Mouse (Mus musculus) neutrophil, adult 83 days (primary cell): Measurements from ENCODE around the gene Olfr318. TPM values are rescaled to one million over a fixed set of nuclear protein-coding genes. Genes with fewer than 3 reads are reported as not detected.

Experiments
- total RNA-seq, 2 experiments: library from RNA; stranded (reverse); gene quantifications; one replicate each; pipeline ENCODE4 v1.2.4; 2023

Gene Olfr318
- under 1 TPM; 0.15 TPM for total RNA-seq

GRCm38 (mm10) chr11:58723914-58724313 is at the start of gene Olfr318:
Gene Olfr318, minus strand, starts transcription at chr11:58724014.

GRCm38 (mm10) chr11:58772888-58773287 is 49.1 kb upstream of the Olfr318 start, which contains the start of gene Olfr315:
Gene Olfr315, plus strand, starts transcription at chr11:58773188.

DNA sequence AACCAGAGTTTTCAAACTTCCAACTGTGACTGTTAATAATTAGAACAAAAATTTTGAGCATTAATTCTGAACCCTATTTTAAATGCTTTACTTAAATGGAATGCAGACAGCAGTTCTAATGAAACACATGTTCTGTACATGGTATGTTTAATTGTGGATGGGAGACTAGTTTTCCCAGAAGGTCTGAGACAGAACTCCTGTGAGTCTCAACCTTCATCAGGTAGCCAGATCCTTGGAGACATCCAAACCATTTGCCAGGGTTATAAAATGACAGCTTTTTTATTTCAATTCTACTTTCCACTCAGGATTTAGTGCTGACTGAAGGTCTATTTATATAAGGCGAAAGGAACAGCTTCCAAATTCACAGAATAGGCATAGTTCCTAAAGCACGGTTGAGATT is 28.6 kb upstream of the Olfr318 start, which contains the start of gene Olfr316:
Gene Olfr316, plus strand, starts transcription at position 301 of the 400 bp plus-strand sequence.

DNA sequence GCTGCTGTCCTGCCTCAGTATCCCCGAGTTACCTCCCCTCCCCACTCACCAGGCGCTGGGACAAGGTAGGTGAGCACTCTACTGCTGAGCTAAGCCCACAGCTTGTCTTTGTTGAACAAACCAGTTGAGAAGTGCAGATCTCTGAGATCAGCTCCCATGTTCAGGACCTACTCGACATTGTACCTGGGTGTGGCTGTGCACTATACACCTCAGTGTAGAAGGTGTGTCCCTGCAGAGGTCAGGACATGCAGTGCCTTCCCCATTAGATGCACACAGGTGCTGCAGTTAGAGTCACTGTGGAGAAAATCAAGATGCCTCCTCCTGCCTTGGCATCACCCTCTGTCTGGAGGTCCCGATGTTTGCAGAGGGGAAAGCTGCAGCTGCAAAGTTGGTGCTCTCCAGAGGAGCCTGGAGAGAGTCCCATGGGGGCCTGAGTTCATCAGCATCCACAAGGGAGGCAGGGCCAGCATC is 15.0 kb upstream of the Olfr318 start, which contains the start of gene Olfr317:
Gene Olfr317, minus strand, starts transcription at position 421 of the 471 bp plus-strand sequence.

DNA sequence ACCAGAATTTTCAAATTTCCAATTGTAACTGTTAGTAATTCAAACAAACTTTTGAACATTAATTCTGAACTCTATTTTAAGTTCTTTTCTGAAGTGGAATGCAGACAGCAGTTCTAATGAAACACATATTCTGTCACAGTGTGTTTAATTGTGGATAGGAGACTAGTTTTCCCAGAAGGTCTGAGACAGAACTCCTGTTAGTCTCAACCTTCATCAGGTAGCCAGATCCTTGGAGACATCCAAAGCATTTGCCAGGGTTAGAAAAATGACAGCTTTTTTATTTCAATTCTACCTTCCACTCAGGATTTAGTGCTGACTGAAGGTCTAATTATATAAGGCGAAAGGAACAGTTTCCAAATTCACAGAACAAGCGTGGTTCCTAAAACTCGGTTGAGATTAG is 25.0 kb downstream of the Olfr318 start, which contains the start of gene Olfr319:
Gene Olfr319, plus strand, starts transcription at position 301 of the 400 bp plus-strand sequence.

GRCm38 (mm10) chr11:58680799-58681198 is 43.0 kb downstream of the Olfr318 start, which contains the start of gene Olfr320:
Gene Olfr320, plus strand, starts transcription at chr11:58681099.

Other genes starting within 250 kb of the Olfr318 start
- gene Olfr332, start 231.5 kb downstream of the Olfr318 start, total RNA-seq: not detected
- gene Olfr331, start 221.4 kb downstream of the Olfr318 start, total RNA-seq: not detected
- not detected for gene Olfr330, start 189.2 kb downstream of the Olfr318 start, total RNA-seq
- gene Olfr329-ps, start 177.6 kb downstream of the Olfr318 start, total RNA-seq: not detected
- under 1 TPM in 1 of 2 experiments, not detected in 1; 0.15 TPM for gene Olfr328, start 168.4 kb downstream of the Olfr318 start, total RNA-seq
- gene Olfr224, start 153.5 kb downstream of the Olfr318 start, total RNA-seq: not detected
- not detected for gene Olfr325, start 146.3 kb downstream of the Olfr318 start, total RNA-seq
- gene Olfr324, start 128.9 kb downstream of the Olfr318 start, total RNA-seq: not detected
- gene 2210407C18Rik, start 107.9 kb downstream of the Olfr318 start, total RNA-seq: not detected
- not detected for gene Olfr323, start 93.5 kb downstream of the Olfr318 start, total RNA-seq
- gene Trim58, start 83.5 kb downstream of the Olfr318 start, total RNA-seq: 1 to 10 TPM; 1.4 to 2.2 TPM
- gene Olfr322, start 65.2 kb downstream of the Olfr318 start, total RNA-seq: under 1 TPM in 1 of 2 experiments, not detected in 1; 0.11 TPM
- gene Olfr320, start 42.9 kb downstream of the Olfr318 start, total RNA-seq: not detected
- not detected for gene Olfr319, start 24.9 kb downstream of the Olfr318 start, total RNA-seq
- gene Olfr317, start 15.2 kb upstream of the Olfr318 start, total RNA-seq: not detected
- not detected for gene Olfr316, start 28.7 kb upstream of the Olfr318 start, total RNA-seq
- gene Olfr315, start 49.2 kb upstream of the Olfr318 start, total RNA-seq: not detected
- not detected for gene Olfr314, start 58.9 kb upstream of the Olfr318 start, total RNA-seq
- not detected for gene Fam183b, start 77.9 kb upstream of the Olfr318 start, total RNA-seq
- not detected for gene Olfr313, start 91.0 kb upstream of the Olfr318 start, total RNA-seq
- not detected for gene Olfr312, start 105.2 kb upstream of the Olfr318 start, total RNA-seq
- not detected for gene Olfr311, start 115.2 kb upstream of the Olfr318 start, total RNA-seq
- 1 to 10 TPM; 1.4 to 2.1 TPM for gene Gm12258, start 123.1 kb upstream of the Olfr318 start, total RNA-seq
- gene 2810021J22Rik, start 143.2 kb upstream of the Olfr318 start, total RNA-seq: 1 to 10 TPM; 2.7 to 4.3 TPM
- gene Zfp39, start 180.2 kb upstream of the Olfr318 start, total RNA-seq: 1 to 10 TPM; 5.1 to 5.8 TPM
- 10 to 100 TPM; 11.5 to 17.4 TPM for gene Btnl10, start 193.9 kb upstream of the Olfr318 start, total RNA-seq
- gene Rnf187, start 214.9 kb upstream of the Olfr318 start, total RNA-seq: 10 to 100 TPM; 55.9 to 58.3 TPM
- gene Hist3h2ba, start 224.9 kb upstream of the Olfr318 start, total RNA-seq: 10 to 100 TPM; 30.3 to 38.9 TPM
- gene Hist3h2a, start 230.7 kb upstream of the Olfr318 start, total RNA-seq: 10 to 100 TPM; 68.3 to 79.0 TPM
- not detected for gene Trim17, start 230.7 kb upstream of the Olfr318 start, total RNA-seq